Mouse (Mus musculus) spleen, adult 2 months (tissue): ENCODE results near the gene Mtrf1l.

Source experiments
- CTCF ChIP-seq: fragments of 200-500 bp; IDR thresholded peaks from 2 replicates; pipeline ENCODE4 v1.5.1; 2011; ENCODE audit warnings: mild to moderate bottlenecking, inconsistent platforms; ENCODE audit not compliant: insufficient read depth, insufficient read length, insufficient replicate concordance; ENCODE audit errors: extremely low read depth
- POLR2A ChIP-seq: fragments of 200-500 bp; IDR thresholded peaks from 2 replicates; pipeline ENCODE4 v1.6.1; 2011; ENCODE audit warnings: low read depth, low read length, inconsistent platforms

GRCm38 (mm10) chr10:5802866-5803265 lies 20.8 kb downstream of the Mtrf1l start:
- TF ChIP-seq POLR2A (no peak), CTCF (no peak)
